Mouse (Mus musculus) hindbrain, embryonic 12.5 days (tissue): ENCODE measurements around the gene Rec8. TPM values are rescaled to one million over a fixed set of nuclear protein-coding genes. Genes with fewer than 3 reads are reported as not detected.

ENCODE experiments used
- ATAC-seq: fragments of 200-750 bp; cut with Nextera tagmentation; 2 replicates; pipeline ENCODE4 v1.8.0; 2017; ENCODE audit warnings: moderate TSS enrichment; ENCODE audit not compliant: low FRiP score
- H3K27ac ChIP-seq: fragments of 300-500 bp; sonication (generic); 2 replicates; pipeline ENCODE4 v1.5.1; 2016; ENCODE audit warnings: mild to moderate bottlenecking
- H3K27me3 ChIP-seq: fragments of 300-500 bp; sonication (generic); 2 replicates; pipeline ENCODE4 v1.6.1; 2016; ENCODE audit warnings: mild to moderate bottlenecking
- H3K36me3 ChIP-seq: fragments of 300-500 bp; sonication (generic); 2 replicates; pipeline ENCODE4 v1.6.1; 2016; ENCODE audit warnings: mild to moderate bottlenecking
- H3K4me1 ChIP-seq: fragments of 300-500 bp; sonication (generic); 2 replicates; pipeline ENCODE4 v1.6.1; 2016
- H3K4me2 ChIP-seq: fragments of 300-500 bp; sonication (generic); replicated peaks from 2 replicates; pipeline ENCODE4 v1.6.1; 2016; ENCODE audit warnings: mild to moderate bottlenecking
- H3K4me3 ChIP-seq: fragments of 300-500 bp; sonication (generic); 2 replicates; pipeline ENCODE4 v1.5.1; 2016; ENCODE audit warnings: mild to moderate bottlenecking
- H3K9ac ChIP-seq: fragments of 300-500 bp; sonication (generic); 2 replicates; pipeline ENCODE4 v1.6.1; 2016; ENCODE audit warnings: mild to moderate bottlenecking, moderate library complexity
- H3K9me3 ChIP-seq: fragments of 300-500 bp; sonication (generic); replicated peaks from 2 replicates; pipeline ENCODE4 v1.6.1; 2016; ENCODE audit warnings: mild to moderate bottlenecking
- WGBS: fragments of 180-500 bp; shearing (Covaris S2); methylation state at CpG from one replicate; pipeline ENCODE4 v1.1.7; 2016; 5-methylcytosine and 5-hydroxymethylcytosine counted together
- polyA plus RNA-seq: library from polyadenylated mRNA; unstranded; fragments of >200 nt; fragmentation: Nextera tagmentation; extraction: Ambion mirVana; gene quantifications from 2 replicates; pipeline ENCODE4 v1.2.1, GENCODE M21; 2016

Rec8 gene
- polyA plus RNA-seq, 1 experiment from 2014 or later, result 15.9 TPM

GRCm38 (mm10) chr14:55603271-55603632 is 14.6 kb upstream of the Rec8 start, which contains the start of gene Irf9:
TSS of gene Irf9 (plus strand) at chr14:55603571.
- 90% methylated on average over 7 of the region's 7 CpGs for WGBS
- H3K4me3 ChIP-seq, result peak within 1 kb of the TSS; percentile 22; the same call in 1 of the 2 replicates
- H3K27me3 ChIP-seq, result no peaks in the 10 kb centered on the region
- no peak for ATAC-seq
- H3K4me2 ChIP-seq, result peak within 1 kb of the TSS; percentile 44
- peak within 1 kb of the TSS; percentile 35; the same call in 1 of the 2 replicates for H3K27ac ChIP-seq
- peaks cover 88% of the 10 kb centered on the region for H3K36me3 ChIP-seq
- H3K9ac ChIP-seq, result peak within 1 kb of the TSS; percentile 4; the same call in 1 of the 2 replicates
- H3K9me3 ChIP-seq, result no peaks in the 10 kb centered on the region
- H3K4me1 ChIP-seq, result peaks cover 7% of the 10 kb centered on the region

- ATAC-seq, result peak; percentile 81
- H3K27ac ChIP-seq, result peak overlapping the region; percentile 35; the same call in 1 of the 2 replicates
- H3K4me3 ChIP-seq, result peak overlapping the region; percentile 22; the same call in 1 of the 2 replicates
- H3K9me3 ChIP-seq, result no peaks in the 10 kb centered on the region
- WGBS, result 24% methylated on average over 19 of the region's 19 CpGs
- peaks cover 7% of the 10 kb centered on the region for H3K4me1 ChIP-seq
- no peaks in the 10 kb centered on the region for H3K27me3 ChIP-seq
- H3K36me3 ChIP-seq, result peaks cover 88% of the 10 kb centered on the region
- H3K9ac ChIP-seq, result peak overlapping the region; percentile 4; the same call in 1 of the 2 replicates
- peak overlapping the region; percentile 44 for H3K4me2 ChIP-seq
These were observed 13.9 kb upstream of the Rec8 start for GRCm38 (mm10) chr14:55603633-55604576.

GRCm38 (mm10) chr14:55604823-55605222 is 13.0 kb upstream of the Rec8 start:
- H3K27me3 ChIP-seq, result no peaks in the 10 kb centered on the region
- no peak for ATAC-seq
- no peak overlapping the region for H3K27ac ChIP-seq
- no peaks in the 10 kb centered on the region for H3K9me3 ChIP-seq
- no peak overlapping the region for H3K4me2 ChIP-seq
- no peak overlapping the region for H3K9ac ChIP-seq
- H3K4me1 ChIP-seq, result peaks cover 7% of the 10 kb centered on the region
- 89% methylated on average over 11 of the region's 11 CpGs for whole genome bisulfite sequencing
- no peak overlapping the region for H3K4me3 ChIP-seq
- H3K36me3 ChIP-seq, result peaks cover 88% of the 10 kb centered on the region

- Histone ChIP-seq H3K4me3 (no peak overlapping the region), H3K9ac (no peak overlapping the region), H3K4me2 (no peak overlapping the region), H3K4me1 (peaks cover 7% of the 10 kb centered on the region), H3K9me3 (no peaks in the 10 kb centered on the region), H3K36me3 (peaks cover 82% of the 10 kb centered on the region), H3K27ac (no peak overlapping the region), H3K27me3 (no peaks in the 10 kb centered on the region)
- ATAC-seq, result no peak
- WGBS, result 95% methylated on average over 16 of the region's 16 CpGs
These were observed 11.9 kb upstream of the Rec8 start for GRCm38 (mm10) chr14:55605743-55606459.

- Histone ChIP-seq H3K9ac (no peak overlapping the region), H3K27ac (no peak overlapping the region), H3K4me3 (no peak overlapping the region), H3K36me3 (peaks cover 61% of the 10 kb centered on the region), H3K4me2 (no peak overlapping the region), H3K4me1 (peaks cover 7% of the 10 kb centered on the region), H3K9me3 (no peaks in the 10 kb centered on the region), H3K27me3 (no peaks in the 10 kb centered on the region)
- 91% methylated on average over 6 of the region's 6 CpGs for WGBS
- ATAC-seq, result no peak
These were observed 9.5 kb upstream of the Rec8 start for GRCm38 (mm10) chr14:55608339-55608738.

- Histone ChIP-seq H3K36me3 (peaks cover 22% of the 10 kb centered on the region), H3K27me3 (no peaks in the 10 kb centered on the region), H3K4me2 (no peak overlapping the region), H3K9me3 (no peaks in the 10 kb centered on the region), H3K27ac (no peak overlapping the region), H3K4me3 (no peak overlapping the region), H3K4me1 (peaks cover 3% of the 10 kb centered on the region; the same call in 1 of the 2 replicates), H3K9ac (no peak overlapping the region)
- 76% methylated on average over 6 of the region's 6 CpGs for WGBS
- ATAC-seq, result no peak
These were observed 4.5 kb upstream of the Rec8 start for GRCm38 (mm10) chr14:55613346-55613745.

- Histone ChIP-seq H3K36me3 (peaks cover 8% of the 10 kb centered on the region), H3K9ac (no peak overlapping the region), H3K27me3 (no peaks in the 10 kb centered on the region), H3K9me3 (no peaks in the 10 kb centered on the region), H3K4me3 (no peak overlapping the region), H3K4me1 (peaks cover 6% of the 10 kb centered on the region; the same call in 1 of the 2 replicates), H3K27ac (no peak overlapping the region), H3K4me2 (no peak overlapping the region)
- whole genome bisulfite sequencing, result 82% methylated on average over 7 of the region's 7 CpGs
- ATAC-seq, result no peak
These were observed 3.2 kb upstream of the Rec8 start for GRCm38 (mm10) chr14:55614565-55615178.

GRCm38 (mm10) chr14:55615876-55616275 is 2.0 kb upstream of the Rec8 start:
- Histone ChIP-seq H3K4me1 (peaks cover 6% of the 10 kb centered on the region; the same call in 1 of the 2 replicates), H3K4me3 (no peak overlapping the region), H3K27me3 (no peaks in the 10 kb centered on the region), H3K9me3 (no peaks in the 10 kb centered on the region), H3K9ac (no peak overlapping the region), H3K36me3 (peaks cover 2% of the 10 kb centered on the region; the same call in 1 of the 2 replicates), H3K27ac (no peak overlapping the region), H3K4me2 (no peak overlapping the region)
- WGBS, result 52% methylated on average over 2 of the region's 2 CpGs
- no peak for ATAC-seq

- no peak for ATAC-seq
- Histone ChIP-seq H3K36me3 (no peaks in the 10 kb centered on the region), H3K9ac (no peak overlapping the region), H3K9me3 (no peaks in the 10 kb centered on the region), H3K27me3 (no peaks in the 10 kb centered on the region), H3K4me3 (no peak overlapping the region), H3K4me2 (no peak overlapping the region), H3K4me1 (peaks cover 6% of the 10 kb centered on the region; the same call in 1 of the 2 replicates), H3K27ac (no peak overlapping the region)
- WGBS, result 89% methylated on average over 2 of the region's 2 CpGs
These were observed 993 bp upstream of the Rec8 start for GRCm38 (mm10) chr14:55616844-55617243.

- H3K27me3 ChIP-seq, result no peaks in the 10 kb centered on the region
- no peaks in the 10 kb centered on the region for H3K36me3 ChIP-seq
- H3K27ac ChIP-seq, result no peak overlapping the region
- H3K4me3 ChIP-seq, result peak overlapping the region; percentile 28
- no peaks in the 10 kb centered on the region for H3K9me3 ChIP-seq
- peak overlapping the region; percentile 23; the same call in 1 of the 2 replicates for H3K9ac ChIP-seq
- H3K4me1 ChIP-seq, result peaks cover 6% of the 10 kb centered on the region; the same call in 1 of the 2 replicates
- WGBS, result 53% methylated on average over 22 of the region's 22 CpGs
- no peak for ATAC-seq
- peak overlapping the region; percentile 42 for H3K4me2 ChIP-seq
These were observed 804 bp downstream of the Rec8 start for GRCm38 (mm10) chr14:55618486-55619195.

- H3K9ac ChIP-seq, result no peak overlapping the region
- H3K9me3 ChIP-seq, result no peaks in the 10 kb centered on the region
- no peak overlapping the region for H3K4me3 ChIP-seq
- H3K27me3 ChIP-seq, result no peaks in the 10 kb centered on the region
- no peak overlapping the region for H3K4me2 ChIP-seq
- no peaks in the 10 kb centered on the region for H3K4me1 ChIP-seq
- H3K36me3 ChIP-seq, result peaks cover 94% of the 10 kb centered on the region
- 92% methylated on average over 27 of the region's 27 CpGs for WGBS
- no peak for ATAC-seq
- H3K27ac ChIP-seq, result no peak overlapping the region
These were observed 10.4 kb downstream of the Rec8 start for GRCm38 (mm10) chr14:55628077-55628827.
